Mouse (Mus musculus): ENCODE results near the gene Gm11937.

GRCm38 (mm10) chr11:99628138-99628537 lies 18.1 kb upstream of the Gm11937 start, which contains the start of gene Krtap4-1:
- TF ChIP-seq POLR2A (IDR thresholded peaks at IDR 0.05; ENCODE audit: control insufficient read depth in 1 of 2, insufficient read depth in 1 of 2, low read depth in 1 of 2, low read length in 2 of 2, poor library complexity in 1 of 2) (no peak), ZC3H11A (IDR thresholded peaks at IDR 0.05; ENCODE audit: low read depth, low read length) (no peak), CTCF (IDR thresholded peaks at IDR 0.05 in 2 of 3, conservative IDR thresholded peaks at IDR 0.05 in 1 of 3; ENCODE audit: control insufficient read depth in 1 of 3, insufficient read depth in 1 of 3, low read depth in 2 of 3, low read length in 3 of 3, poor library complexity in 1 of 3, severe bottlenecking in 1 of 3) (no peak), HCFC1 (IDR thresholded peaks at IDR 0.05; ENCODE audit: low read depth, low read length) (no peak), ZNF384 (IDR thresholded peaks at IDR 0.05; ENCODE audit: low read depth, low read length) (no peak), TAL1 (IDR thresholded peaks at IDR 0.05; ENCODE audit: low read length) (no peak), EP300 (IDR thresholded peaks at IDR 0.05; ENCODE audit: low read depth in 1 of 2, low read length in 2 of 2) (no peak), TBP (IDR thresholded peaks at IDR 0.05; ENCODE audit: low read depth, low read length) (no peak), JUND (IDR thresholded peaks at IDR 0.05; ENCODE audit: low read depth, low read length) (no peak), GATA1 (IDR thresholded peaks at IDR 0.05; ENCODE audit: low read depth, low read length) (no peak), RCOR1 (IDR thresholded peaks at IDR 0.05; ENCODE audit: low read depth, low read length) (no peak)

Data from MEL (cell line).